Mouse (Mus musculus) erythroblast, embryonic 14.5 days (primary cell): ENCODE results near the gene Lgals12. TPM values are rescaled to one million over a fixed set of nuclear protein-coding genes. Genes with fewer than 3 reads are reported as not detected.

Experiments used
- H3K27me3 ChIP-seq: 2 replicates; pipeline ENCODE4 v1.6.1; 2012; ENCODE audit warnings: inconsistent platforms; ENCODE audit not compliant: control insufficient read depth
- H3K36me3 ChIP-seq: 2 replicates; pipeline ENCODE4 v1.6.1; 2012; ENCODE audit warnings: mild to moderate bottlenecking, inconsistent platforms; ENCODE audit not compliant: control insufficient read depth
- H3K4me1 ChIP-seq: 2 replicates; pipeline ENCODE4 v1.6.1; 2012; ENCODE audit warnings: inconsistent platforms; ENCODE audit not compliant: control insufficient read depth
- H3K4me3 ChIP-seq: replicated peaks from 2 replicates; pipeline ENCODE3; 2012; ENCODE audit warnings: moderate library complexity, mild to moderate bottlenecking, inconsistent platforms
- H3K9me3 ChIP-seq: 2 replicates; pipeline ENCODE4 v1.6.1; 2012; ENCODE audit warnings: low read length, inconsistent platforms, mixed read lengths; ENCODE audit not compliant: control insufficient read depth
- GATA1 ChIP-seq: IDR thresholded peaks from 2 replicates; pipeline ENCODE4 v1.6.1; 2012; ENCODE audit warnings: low read length, inconsistent platforms, mixed read lengths
- TAL1 ChIP-seq: IDR thresholded peaks from 3 replicates; pipeline ENCODE4 v1.6.1; 2012; ENCODE audit warnings: low read length, inconsistent platforms, mixed read lengths
- polyA plus RNA-seq: library from polyadenylated mRNA; stranded (reverse); fragments of >175 nt; gene quantifications from 2 replicates; pipeline ENCODE4 v1.2.3, GENCODE M21; 2012

Gene Lgals12
- polyA plus RNA-seq, 1 experiment: not detected

DNA sequence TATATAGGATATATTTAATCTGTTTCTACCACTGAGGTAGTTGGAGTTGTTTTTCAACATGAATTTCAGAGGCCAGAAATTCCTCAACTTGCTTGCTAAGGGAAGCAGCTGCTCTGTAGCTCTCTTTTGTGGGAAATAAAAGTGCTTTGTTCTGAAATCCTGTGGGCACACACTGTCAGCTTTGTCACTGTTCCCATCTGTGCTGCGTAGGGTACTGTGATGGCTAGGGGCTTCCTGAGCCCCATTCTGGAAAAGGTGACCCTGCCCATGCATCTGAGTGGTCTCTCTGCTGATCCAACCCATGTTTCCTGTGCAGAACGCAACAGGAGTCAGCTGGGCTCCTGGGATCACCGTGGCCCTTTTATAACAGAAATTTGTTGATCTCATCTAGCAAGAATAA is 40.2 kb downstream of the Lgals12 start:
- Histone ChIP-seq H3K36me3 (peaks cover 47% of the 10 kb centered on the region), H3K9me3 (no peaks in the 10 kb centered on the region), H3K4me1 (peaks cover 8% of the 10 kb centered on the region), H3K4me3 (no peak overlapping the region), H3K27me3 (no peaks in the 10 kb centered on the region)
- no peak for TF ChIP-seq TAL1
- no peak for TF ChIP-seq GATA1

DNA sequence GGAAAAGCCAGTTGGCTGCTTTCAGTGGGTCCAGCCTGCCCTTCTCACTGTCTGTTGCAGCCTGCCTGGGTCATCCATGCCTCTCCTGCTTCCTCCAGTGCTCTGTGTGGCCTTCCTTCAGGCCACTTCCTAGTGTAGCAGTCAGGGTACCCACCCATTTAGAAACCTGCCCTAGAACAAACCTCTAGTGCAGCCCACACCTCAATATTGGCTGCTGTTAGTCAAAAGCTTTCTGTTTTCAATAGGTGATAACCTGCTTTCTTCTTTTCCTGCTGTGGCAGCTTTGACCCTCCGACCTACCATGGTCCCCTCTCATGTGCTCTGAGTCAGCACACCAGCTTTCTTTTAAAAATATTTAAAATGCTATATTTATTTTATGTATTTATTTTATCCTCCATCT is 42.5 kb downstream of the Lgals12 start:
- TF ChIP-seq GATA1: no peak
- no peak for TF ChIP-seq TAL1
- H3K36me3 ChIP-seq: peaks cover 68% of the 10 kb centered on the region
- H3K4me1 ChIP-seq: peaks cover 18% of the 10 kb centered on the region
- no peaks in the 10 kb centered on the region for H3K27me3 ChIP-seq
- no peaks in the 10 kb centered on the region for H3K9me3 ChIP-seq
- H3K4me3 ChIP-seq: no peak overlapping the region

DNA sequence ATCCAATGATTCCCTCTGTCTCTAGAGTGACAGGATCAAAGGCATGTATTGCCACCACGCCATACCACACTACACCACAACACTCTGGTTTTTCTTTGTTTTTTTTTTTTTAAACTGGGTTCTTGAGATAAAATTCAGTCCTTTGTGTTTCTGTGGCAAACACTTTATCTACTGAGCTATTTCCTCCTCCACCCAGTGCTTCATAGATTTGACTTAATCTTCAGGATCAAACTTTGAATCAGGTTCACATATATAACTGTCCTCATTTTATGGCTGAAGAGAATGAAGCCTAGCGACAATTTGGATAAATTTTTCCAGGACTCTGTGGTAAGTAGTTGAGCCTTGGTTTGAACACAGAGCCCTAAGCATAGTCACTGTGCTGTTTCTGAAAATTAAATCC is 43.3 kb downstream of the Lgals12 start:
- Histone ChIP-seq H3K36me3 (peaks cover 74% of the 10 kb centered on the region), H3K4me3 (no peak overlapping the region), H3K27me3 (no peaks in the 10 kb centered on the region), H3K9me3 (no peaks in the 10 kb centered on the region), H3K4me1 (peaks cover 26% of the 10 kb centered on the region)
- TF ChIP-seq GATA1 (no peak), TAL1 (no peak)

DNA sequence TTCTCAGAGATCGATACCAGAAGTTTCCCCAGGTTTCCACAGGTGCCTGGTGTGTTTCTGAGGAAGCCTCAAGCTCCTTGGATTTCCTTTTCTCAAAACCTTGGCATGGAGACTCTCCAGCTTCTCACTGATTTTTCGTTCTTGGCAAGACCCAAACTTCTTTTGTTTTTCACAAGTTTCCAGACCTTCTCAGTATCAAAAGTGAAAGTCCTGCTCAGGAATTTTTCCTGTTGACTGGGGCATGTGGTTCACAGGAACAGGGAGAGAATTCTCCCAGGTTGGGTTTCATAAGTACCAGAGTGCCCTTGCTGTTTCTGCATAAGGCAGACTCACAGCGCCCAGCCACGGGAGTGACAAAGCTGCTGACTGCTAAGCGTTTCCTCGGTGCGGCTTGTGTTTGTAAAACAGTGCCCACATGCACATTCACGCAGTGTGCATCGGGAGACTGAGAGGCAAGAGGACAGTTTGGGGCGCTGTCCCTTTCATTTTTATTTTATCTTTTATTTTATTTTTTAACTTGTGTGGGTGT is 44.3 kb downstream of the Lgals12 start:
- H3K27me3 ChIP-seq: no peaks in the 10 kb centered on the region
- H3K4me3 ChIP-seq: no peak overlapping the region
- TF ChIP-seq GATA1 (no peak), TAL1 (no peak)
- H3K4me1 ChIP-seq: peaks cover 36% of the 10 kb centered on the region
- peaks cover 72% of the 10 kb centered on the region for H3K36me3 ChIP-seq
- no peaks in the 10 kb centered on the region for H3K9me3 ChIP-seq

DNA sequence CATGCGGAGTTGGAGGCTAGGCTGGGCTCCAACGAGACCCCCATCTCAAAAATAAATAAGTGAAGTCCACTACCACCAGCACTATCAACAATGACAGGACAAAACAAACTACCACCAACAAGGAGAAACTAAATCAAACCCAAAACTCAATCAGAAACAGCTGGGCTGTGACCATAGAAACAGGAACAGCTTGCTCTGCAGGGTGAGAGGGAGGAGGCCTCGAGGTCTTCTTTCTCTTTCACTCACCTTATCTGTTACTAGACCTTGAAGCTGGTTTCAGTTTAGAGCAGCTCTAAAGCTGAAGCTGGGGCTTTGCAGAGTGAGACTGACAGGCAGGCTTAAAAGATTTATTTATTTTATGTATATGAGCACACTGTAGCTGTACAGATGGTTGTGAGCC is 45.5 kb downstream of the Lgals12 start:
- TF ChIP-seq TAL1: no peak
- no peak for TF ChIP-seq GATA1
- Histone ChIP-seq H3K36me3 (peaks cover 67% of the 10 kb centered on the region), H3K4me1 (peaks cover 48% of the 10 kb centered on the region), H3K4me3 (no peak overlapping the region), H3K27me3 (no peaks in the 10 kb centered on the region), H3K9me3 (no peaks in the 10 kb centered on the region)

DNA sequence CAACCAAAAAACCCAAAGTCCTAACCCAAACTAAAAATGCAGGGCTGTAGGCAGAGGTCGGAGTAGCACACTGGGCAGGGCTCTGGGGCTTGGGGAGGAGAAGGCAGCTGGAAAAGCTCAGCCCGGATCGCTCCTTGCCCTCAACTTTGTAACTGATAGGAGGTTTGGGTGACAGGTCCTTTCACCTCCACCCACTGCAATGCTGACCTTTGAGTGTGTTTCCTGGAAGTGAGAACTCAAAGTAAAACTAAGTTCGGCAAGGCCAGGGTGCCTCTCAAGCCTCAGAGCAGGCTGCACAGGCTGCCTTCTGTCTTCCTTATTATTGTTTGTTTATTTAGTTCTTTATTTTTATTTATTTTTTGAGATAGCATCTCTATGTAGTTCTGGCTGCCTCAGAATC is 47.0 kb downstream of the Lgals12 start:
- H3K27me3 ChIP-seq: no peaks in the 10 kb centered on the region
- TF ChIP-seq TAL1 (no peak), GATA1 (no peak)
- H3K36me3 ChIP-seq: peaks cover 57% of the 10 kb centered on the region
- peak overlapping the region; percentile 8 for H3K4me3 ChIP-seq
- no peaks in the 10 kb centered on the region for H3K9me3 ChIP-seq
- peaks cover 51% of the 10 kb centered on the region for H3K4me1 ChIP-seq

DNA sequence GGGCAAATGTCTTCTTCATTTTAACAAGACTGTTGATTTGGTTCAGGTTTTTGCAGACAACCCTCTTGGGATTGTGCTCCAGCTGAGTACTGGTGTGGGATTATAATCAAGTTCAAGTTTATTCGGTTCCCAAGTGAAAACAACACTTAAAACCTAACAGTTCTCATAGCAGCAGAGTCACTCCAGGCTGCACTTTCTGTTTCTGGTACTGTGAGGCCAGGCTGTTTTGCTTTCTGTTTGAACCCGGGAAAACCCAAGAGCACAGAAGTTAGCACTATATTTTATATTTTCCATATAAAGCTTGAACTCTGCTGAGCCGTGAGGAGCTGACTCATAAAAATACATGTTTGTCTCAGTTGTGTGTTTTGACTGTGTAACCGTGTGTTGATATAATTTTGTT is 48.3 kb downstream of the Lgals12 start:
- H3K4me1 ChIP-seq: peaks cover 64% of the 10 kb centered on the region
- no peak for TF ChIP-seq GATA1
- no peak for TF ChIP-seq TAL1
- H3K27me3 ChIP-seq: no peaks in the 10 kb centered on the region
- peak overlapping the region; percentile 87 for H3K4me3 ChIP-seq
- no peaks in the 10 kb centered on the region for H3K9me3 ChIP-seq
- H3K36me3 ChIP-seq: peaks cover 45% of the 10 kb centered on the region

DNA sequence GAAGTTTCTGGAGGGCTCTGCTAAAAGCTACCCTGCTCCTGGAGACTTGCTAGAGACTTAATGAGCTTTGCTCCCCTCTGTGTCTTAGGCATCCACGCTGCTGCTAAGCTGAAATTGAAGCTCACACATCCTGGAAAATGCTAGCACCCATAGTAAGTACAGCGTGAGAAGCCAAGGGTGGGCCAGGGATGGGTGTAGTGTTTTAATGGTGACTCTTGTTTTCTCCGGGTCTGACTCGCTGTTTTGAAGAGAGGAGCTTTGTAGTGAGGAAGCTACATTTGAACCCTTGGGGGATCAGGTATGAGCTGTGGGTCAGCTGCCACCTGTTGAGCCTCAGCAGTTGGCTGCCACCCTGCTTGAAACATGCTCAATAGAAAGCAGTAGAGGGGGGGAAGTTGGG is 49.1 kb downstream of the Lgals12 start:
- Histone ChIP-seq H3K27me3 (no peaks in the 10 kb centered on the region), H3K9me3 (no peaks in the 10 kb centered on the region), H3K4me3 (peak overlapping the region; percentile 87), H3K4me1 (peaks cover 67% of the 10 kb centered on the region), H3K36me3 (peaks cover 37% of the 10 kb centered on the region)
- TF ChIP-seq GATA1 (no peak), TAL1 (no peak)

DNA sequence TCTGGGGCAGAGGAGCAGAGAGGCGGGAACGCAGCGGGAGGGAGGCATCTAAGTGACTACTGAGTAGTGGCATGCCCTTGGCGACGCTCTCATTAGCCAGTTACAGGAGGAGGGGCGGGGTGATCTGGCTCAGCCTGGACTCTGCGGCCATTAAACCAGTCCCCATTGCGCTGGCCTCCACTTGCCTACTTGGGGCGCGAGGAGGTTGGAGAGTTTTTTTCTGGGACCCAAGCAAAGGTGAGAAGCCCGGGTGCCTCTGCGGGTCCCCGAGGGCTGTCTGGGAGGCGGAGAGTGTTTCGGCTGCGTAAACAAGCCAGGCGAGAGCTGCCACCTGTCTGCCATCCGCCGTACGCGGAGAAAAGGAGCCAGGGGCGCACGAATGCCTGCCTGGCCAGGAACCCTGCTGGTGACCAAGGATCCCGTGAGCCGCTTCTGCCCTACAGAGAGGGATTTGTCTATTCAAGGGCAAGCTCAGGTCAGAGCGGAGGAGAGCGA is 49.6 kb downstream of the Lgals12 start, which contains the start of gene Pla2g16:
TSS of gene Pla2g16 (plus strand) at position 132 of the 495 bp plus-strand sequence.
- TF ChIP-seq GATA1 (no peak), TAL1 (no peak)
- Histone ChIP-seq H3K27me3 (no peaks in the 10 kb centered on the region), H3K4me1 (peaks cover 72% of the 10 kb centered on the region), H3K9me3 (no peaks in the 10 kb centered on the region), H3K36me3 (peaks cover 32% of the 10 kb centered on the region), H3K4me3 (peak within 1 kb of the TSS; percentile 87)

DNA sequence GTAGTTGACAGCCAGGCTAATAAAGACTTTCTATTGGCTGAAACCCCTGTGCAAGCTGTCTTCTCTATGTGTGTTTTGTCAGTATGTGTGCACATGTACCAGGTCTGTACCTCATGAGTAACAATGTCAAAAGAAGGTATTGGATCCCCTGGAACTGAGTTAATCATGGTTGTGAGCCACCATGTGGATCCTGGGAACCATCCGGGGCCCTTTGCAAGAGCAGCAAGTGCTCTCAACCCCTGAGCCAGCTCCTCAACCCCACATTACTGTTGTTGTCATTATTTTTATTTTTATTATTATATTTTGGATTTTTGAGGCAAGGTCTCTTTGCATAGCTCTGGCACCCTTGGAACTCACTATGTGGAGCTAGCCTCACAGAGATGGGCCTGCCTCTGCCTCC is 50.4 kb downstream of the Lgals12 start:
- TF ChIP-seq TAL1: no peak
- no peak for TF ChIP-seq GATA1
- H3K4me3 ChIP-seq: no peak overlapping the region
- peaks cover 25% of the 10 kb centered on the region for H3K36me3 ChIP-seq
- no peaks in the 10 kb centered on the region for H3K9me3 ChIP-seq
- no peaks in the 10 kb centered on the region for H3K27me3 ChIP-seq
- peaks cover 79% of the 10 kb centered on the region for H3K4me1 ChIP-seq
